Mouse (Mus musculus) heart, embryonic 16.5 days (tissue): ENCODE measurements around the gene Cldn11. TPM values are rescaled to one million over a fixed set of nuclear protein-coding genes. Genes with fewer than 3 reads are reported as not detected.

Source experiments
- ATAC-seq: fragments of 200-750 bp; cut with Nextera tagmentation; replicated peaks from 2 replicates; pipeline ENCODE4 v1.8.0; 2017; ENCODE audit warnings: moderate number of reproducible peaks; ENCODE audit not compliant: insufficient read depth, low FRiP score; ENCODE audit errors: extremely low read depth
- H3K27ac ChIP-seq: fragments of 300-500 bp; sonication (generic); 2 replicates; pipeline ENCODE4 v1.5.1; 2014; ENCODE audit warnings: mild to moderate bottlenecking, low read length, control low read depth, moderate library complexity
- H3K27me3 ChIP-seq: fragments of 300-500 bp; sonication (generic); 2 replicates; pipeline ENCODE4 v1.6.1; 2014; ENCODE audit warnings: low read length, mixed read lengths; ENCODE audit not compliant: control insufficient read depth, insufficient read depth
- H3K36me3 ChIP-seq: fragments of 300-500 bp; sonication (generic); 2 replicates; pipeline ENCODE4 v1.6.1; 2014; ENCODE audit not compliant: control insufficient read depth, insufficient read depth
- H3K4me1 ChIP-seq: fragments of 300-500 bp; sonication (generic); 2 replicates; pipeline ENCODE4 v1.6.1; 2014; ENCODE audit warnings: low read length, mixed read lengths; ENCODE audit not compliant: control insufficient read depth, insufficient read depth
- H3K4me2 ChIP-seq: fragments of 300-500 bp; sonication (generic); 2 replicates; pipeline ENCODE4 v1.6.1; 2014; ENCODE audit warnings: low read depth, mild to moderate bottlenecking, control low read depth, low read length
- H3K4me3 ChIP-seq: fragments of 300-500 bp; sonication (generic); 2 replicates; pipeline ENCODE4 v1.5.1; 2014; ENCODE audit warnings: mild to moderate bottlenecking, control low read depth, low read length
- H3K9ac ChIP-seq: fragments of 300-500 bp; sonication (generic); 2 replicates; pipeline ENCODE4 v1.6.1; 2014; ENCODE audit warnings: low read length, control low read depth
- H3K9me3 ChIP-seq: fragments of 300-500 bp; sonication (generic); replicated peaks from 2 replicates; pipeline ENCODE4 v1.6.1; 2016; ENCODE audit warnings: low read length; ENCODE audit not compliant: control insufficient read depth
- WGBS: fragments of 180-500 bp; shearing (Covaris S2); extraction: QIAGEN DNeasy Blood & Tissue Kit; methylation state at CpG from one replicate; pipeline ENCODE4 v1.1.7; 2014; 5-methylcytosine and 5-hydroxymethylcytosine counted together
- polyA plus RNA-seq: library from polyadenylated mRNA; unstranded; fragments of >200 nt; fragmentation: Nextera tagmentation; extraction: Ambion mirVana; gene quantifications from 2 replicates; pipeline ENCODE4 v1.2.1, GENCODE M21; 2015

The Cldn11 gene
- polyA plus RNA-seq, 1 experiment from 2014 or later: 7.2 TPM

DNA sequence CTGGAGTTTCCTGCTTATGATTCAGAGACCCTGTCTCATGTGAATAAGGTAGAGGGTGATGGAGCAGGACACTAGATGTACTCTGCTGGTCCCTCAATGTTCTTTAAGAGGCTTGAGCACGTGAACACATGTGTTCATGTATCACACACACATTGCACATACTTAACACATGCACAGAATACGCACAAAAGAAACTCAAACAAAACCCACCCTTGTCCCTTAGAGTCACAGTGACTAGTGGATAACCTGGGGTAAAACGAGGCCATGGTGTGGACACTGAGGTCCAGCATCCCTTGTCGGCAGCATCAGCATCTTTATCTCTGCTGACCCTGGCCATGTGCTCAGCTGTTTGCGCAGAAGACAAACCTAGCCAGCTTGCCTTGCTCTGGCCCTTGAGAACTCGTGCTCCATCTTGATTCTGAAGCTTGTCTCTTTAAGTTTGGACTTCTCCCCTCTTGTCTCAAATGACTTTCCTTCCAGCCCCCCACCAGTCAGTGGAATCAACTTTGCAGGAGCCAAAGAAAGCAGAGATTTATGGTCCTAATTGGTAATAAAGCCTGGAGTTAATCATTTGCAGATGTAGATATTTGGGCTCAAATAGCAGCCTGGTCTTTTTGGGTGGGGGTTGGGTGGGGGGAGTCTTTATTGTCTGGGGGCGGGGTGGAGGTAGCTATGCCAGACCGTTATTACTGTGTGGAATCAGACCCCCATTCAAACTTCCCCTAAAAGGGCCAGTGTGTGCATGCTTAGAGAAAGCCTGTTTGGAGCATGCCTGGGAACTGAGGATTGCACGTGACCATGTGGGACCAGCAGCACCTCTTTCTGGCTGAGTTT is 62.7 kb downstream of the Cldn11 start:
- no peak for ATAC-seq
- H3K4me3 ChIP-seq: no peak overlapping the region
- no peak overlapping the region for H3K4me2 ChIP-seq
- H3K9me3 ChIP-seq: no peaks in the 10 kb centered on the region
- H3K36me3 ChIP-seq: no peaks in the 10 kb centered on the region
- H3K27me3 ChIP-seq: no peaks in the 10 kb centered on the region
- H3K9ac ChIP-seq: no peak overlapping the region
- WGBS: 60% methylated on average over 9 of the region's 9 CpGs
- H3K4me1 ChIP-seq: no peaks in the 10 kb centered on the region
- H3K27ac ChIP-seq: no peak overlapping the region

DNA sequence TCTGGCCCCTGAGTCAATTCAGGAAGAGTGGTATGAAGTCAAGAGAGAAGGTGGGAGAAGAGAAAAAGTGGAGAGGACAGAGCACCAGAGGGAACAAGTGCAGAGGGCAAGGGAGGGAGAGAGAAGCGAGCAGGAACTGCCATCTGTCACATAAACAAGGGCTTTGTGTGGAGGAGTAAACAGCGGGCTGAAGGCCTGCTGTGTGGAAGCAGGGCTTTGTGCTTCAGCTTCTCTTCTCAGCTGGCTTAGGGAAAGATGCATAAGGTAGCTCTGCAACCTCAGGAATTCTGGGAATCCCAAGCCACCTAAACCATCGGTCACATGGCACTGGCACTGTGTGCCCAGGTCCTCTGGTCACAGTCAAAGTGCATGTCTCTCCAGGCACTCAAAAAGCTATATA is 64.1 kb downstream of the Cldn11 start:
- H3K4me1 ChIP-seq: no peaks in the 10 kb centered on the region
- H3K27me3 ChIP-seq: no peaks in the 10 kb centered on the region
- no peak overlapping the region for H3K4me3 ChIP-seq
- H3K9me3 ChIP-seq: no peaks in the 10 kb centered on the region
- H3K36me3 ChIP-seq: no peaks in the 10 kb centered on the region
- ATAC-seq: no peak
- no peak overlapping the region for H3K27ac ChIP-seq
- WGBS: 34% methylated on average over 3 of the region's 3 CpGs
- no peak overlapping the region for H3K9ac ChIP-seq
- H3K4me2 ChIP-seq: no peak overlapping the region

Other genes with a start within 250 kb of the Cldn11 start
- gene Phc3, start 180.5 kb upstream of the Cldn11 start, polyA plus RNA-seq: 5.6 and 5.8 TPM in 2 replicates
- gene Prkci, start 154.2 kb upstream of the Cldn11 start, polyA plus RNA-seq: 16.9 and 17.1 TPM in 2 replicates
- gene Skil, start 54.9 kb upstream of the Cldn11 start, polyA plus RNA-seq: 10.0 and 10.3 TPM in 2 replicates
- 0.13 and 0.29 TPM in 2 replicates for gene Slc7a14, start 160.5 kb downstream of the Cldn11 start, polyA plus RNA-seq